Mouse (Mus musculus) adrenal gland, postnatal 25 days (tissue): ENCODE measurements around the gene Rbm28. TPM values are rescaled to one million over a fixed set of nuclear protein-coding genes. Genes with fewer than 3 reads are reported as not detected.

Experiments used
- microRNA-seq, 2 experiments: library from miRNA; unstranded; fragments of <30 nt; microRNA quantifications; one replicate each; pipeline ENCODE4 v1.2.0; 2021
- total RNA-seq: library from RNA; stranded (reverse); gene quantifications from 2 replicates; pipeline ENCODE4 v1.2.3, GENCODE M21; 2021

Gene Rbm28
- total RNA-seq, 1 experiment from 2014 or later: 34.2 TPM

Small RNAs within 50 kb of the gene (microRNA-seq; reads per million reads assigned to microRNA genes)
- 0 reads per million in 2 experiments for gene Gm24303

Other genes with a start within 250 kb of the Rbm28 start
- gene Lep, start 104.8 kb downstream of the Rbm28 start, total RNA-seq: 3.0 and 6.3 TPM in 2 replicates
- gene Prrt4, start 14.6 kb upstream of the Rbm28 start, total RNA-seq: 2.9 and 6.2 TPM in 2 replicates
- 76.4 and 81.1 TPM in 2 replicates for gene Impdh1, start 51.4 kb upstream of the Rbm28 start, total RNA-seq
- gene Hilpda, start 107.5 kb upstream of the Rbm28 start, total RNA-seq: 4.3 and 7.4 TPM in 2 replicates
- gene Fam71f2, start 114.6 kb upstream of the Rbm28 start, total RNA-seq: 0.33 TPM in 1 of 2 replicates, not detected in the other
- gene Fam71f1, start 154.1 kb upstream of the Rbm28 start, total RNA-seq: not detected in 2 replicates
- 126 and 127 TPM in 2 replicates for gene Calu, start 183.1 kb upstream of the Rbm28 start, total RNA-seq
- gene Opn1sw, start 223.5 kb upstream of the Rbm28 start, total RNA-seq: 0.12 TPM in 1 of 2 replicates, not detected in the other
- gene Ccdc136, start 231.3 kb upstream of the Rbm28 start, total RNA-seq: 3.6 and 4.7 TPM in 2 replicates